Mouse (Mus musculus) heart, postnatal 14 days (tissue): Measurements from ENCODE around the gene 4932438H23Rik. TPM values are rescaled to one million over a fixed set of nuclear protein-coding genes. Genes with fewer than 3 reads are reported as not detected.
A peak's percentile ranks its signal among the peaks of the same experiment; 100 is the strongest.

Experiments
- DNase-seq, 2 experiments: peaks; one replicate each; pipeline ENCODE4 v3.0.0; 2021 to 2022
- intact Hi-C: fragments of 180-260 bp; cut with DNase I; formaldehyde crosslinking; loops from one replicate; pipeline ENCODE4 v1.15.1; 2025
- total RNA-seq, 2 experiments: library from RNA; stranded (reverse); gene quantifications; 2 replicates each; pipeline ENCODE4 v1.2.3; 2021

The 4932438H23Rik gene
- total RNA-seq, 2 experiments from 2014 or later = 0.10 to 0.12 TPM

GRCm38 (mm10) chr16:91061531-91062318, 33.2 kb downstream of the 4932438H23Rik start:
- DNase-seq = no peak
- intact Hi-C loops = no loop called here

- DNase-seq = no peak
- intact Hi-C loops = no loop called here
These were observed 37.2 kb downstream of the 4932438H23Rik start for GRCm38 (mm10) chr16:91057741-91058140.

- no peak for DNase-seq
- intact Hi-C loops = no loop called here
These were observed 37.7 kb downstream of the 4932438H23Rik start for GRCm38 (mm10) chr16:91057261-91057660.

- intact Hi-C loops = no loop called here
- no peak for DNase-seq
These were observed 38.7 kb downstream of the 4932438H23Rik start for GRCm38 (mm10) chr16:91056043-91056821.

- DNase-seq = no peak
- intact Hi-C loops = no loop called here
These were observed 39.8 kb downstream of the 4932438H23Rik start for GRCm38 (mm10) chr16:91055150-91055549.

GRCm38 (mm10) chr16:91053599-91053998, 41.3 kb downstream of the 4932438H23Rik start:
- DNase-seq = no peak
- intact Hi-C loops = no loop called here

GRCm38 (mm10) chr16:91045511-91045910, 49.4 kb downstream of the 4932438H23Rik start:
- intact Hi-C loops = loop anchor here (2.0 to 10.0 kb wide), 2 partner anchors 27 to 761 kb away; partner anchors contain the start of gene Scaf4
- peak; percentile 47 to 64 for DNase-seq

- peak; percentile 99 to 100 for DNase-seq
- intact Hi-C loops = loop anchor here (2.0 to 10.0 kb wide), 2 partner anchors 28 to 760 kb away; partner anchors contain the start of gene Scaf4
These were observed 50.4 kb downstream of the 4932438H23Rik start, which contains the start of gene Paxbp1 for GRCm38 (mm10) chr16:91044270-91045182. TSS of gene Paxbp1 (minus strand) at chr16:91044543.

GRCm38 (mm10) chr16:91043461-91044248, 51.3 kb downstream of the 4932438H23Rik start:
- peak; percentile 59 to 64 for DNase-seq
- intact Hi-C loops = loop anchor here (2.0 to 10.0 kb wide), 2 partner anchors 29 to 759 kb away; partner anchors contain the start of gene Scaf4

- intact Hi-C loops = loop anchor here (10.0 kb wide), 1 partner anchor 758 kb away; the partner anchor contains the start of gene Scaf4
- DNase-seq = no peak
These were observed 52.3 kb downstream of the 4932438H23Rik start for GRCm38 (mm10) chr16:91042640-91043039.

- DNase-seq = no peak
- intact Hi-C loops = no loop called here
These were observed 59.1 kb downstream of the 4932438H23Rik start for GRCm38 (mm10) chr16:91035866-91036265.

- no peak for DNase-seq
- intact Hi-C loops = no loop called here
These were observed 64.2 kb downstream of the 4932438H23Rik start for GRCm38 (mm10) chr16:91030751-91031150.

- intact Hi-C loops = no loop called here
These were observed 65.0 kb downstream of the 4932438H23Rik start for GRCm38 (mm10) chr16:91029901-91030300.

GRCm38 (mm10) chr16:91029161-91029743, 65.7 kb downstream of the 4932438H23Rik start:
- no peak for DNase-seq
- intact Hi-C loops = no loop called here

More at GRCm38 (mm10) chr16:91029901-91030300, 65.0 kb downstream of the 4932438H23Rik start:
- DNase-seq = no peak

GRCm38 (mm10) chr16:91026290-91026689, 68.6 kb downstream of the 4932438H23Rik start:
- intact Hi-C loops = no loop called here
- DNase-seq = no peak

- intact Hi-C loops = loop anchor here (5.0 kb wide), 1 partner anchor 49 kb away; no protein-coding TSS in a partner anchor
These were observed 71.5 kb downstream of the 4932438H23Rik start for GRCm38 (mm10) chr16:91023384-91023783.

GRCm38 (mm10) chr16:91020842-91021483, 74.0 kb downstream of the 4932438H23Rik start:
- DNase-seq = no peak
- intact Hi-C loops = loop anchor here (5.0 kb wide), 1 partner anchor 51 kb away; no protein-coding TSS in a partner anchor

More at GRCm38 (mm10) chr16:91023384-91023783, 71.5 kb downstream of the 4932438H23Rik start:
- peak in 1 of 2 experiments; percentile 20 for DNase-seq

- no peak for DNase-seq
- intact Hi-C loops = no loop called here
These were observed 75.4 kb downstream of the 4932438H23Rik start for GRCm38 (mm10) chr16:91019476-91019875.
